Mouse (Mus musculus) heart, adult 2 months (tissue): ENCODE measurements around the gene Topaz1. TPM values are rescaled to one million over a fixed set of nuclear protein-coding genes. Genes with fewer than 3 reads are reported as not detected.

ENCODE experiments used
- DNase-seq, 2 experiments: peaks; one replicate each; pipeline ENCODE4 v3.0.0; 2021
- H3K27ac ChIP-seq: fragments of 200-600 bp; 2 replicates; pipeline ENCODE4 v1.8.1; 2022
- H3K27me3 ChIP-seq: fragments of 200-500 bp; 2 replicates; pipeline ENCODE4 v1.6.1; 2012; ENCODE audit warnings: mild to moderate bottlenecking, low read length, inconsistent platforms, mixed read lengths; ENCODE audit not compliant: control insufficient read depth, insufficient read depth
- H3K36me3 ChIP-seq: fragments of 200-500 bp; 2 replicates; pipeline ENCODE4 v1.6.1; 2012; ENCODE audit warnings: low read length, inconsistent platforms; ENCODE audit not compliant: control insufficient read depth, insufficient read depth
- H3K4me1 ChIP-seq: fragments of 200-500 bp; 2 replicates; pipeline ENCODE4 v1.6.1; 2011; ENCODE audit warnings: low read length; ENCODE audit not compliant: control insufficient read depth, insufficient read depth
- H3K4me3 ChIP-seq: fragments of 200-600 bp; 2 replicates; pipeline ENCODE4 v1.8.1; 2022
- H3K79me2 ChIP-seq: fragments of 200-500 bp; replicated peaks from 2 replicates; pipeline ENCODE4 v1.6.1; 2012; ENCODE audit warnings: mild to moderate bottlenecking, inconsistent platforms, low read length, moderate library complexity, mixed read lengths; ENCODE audit not compliant: control insufficient read depth, insufficient read depth
- H3K9ac ChIP-seq: fragments of 200-500 bp; 2 replicates; pipeline ENCODE4 v1.6.1; 2012; ENCODE audit warnings: low read depth, mild to moderate bottlenecking, control low read depth, inconsistent platforms, low read length, mixed read lengths
- CTCF ChIP-seq: fragments of 200-600 bp; IDR thresholded peaks from 2 replicates; pipeline ENCODE4 v1.8.1; 2022; ENCODE audit warnings: antibody characterized with exemption, mild to moderate bottlenecking, moderate library complexity
- EP300 ChIP-seq: fragments of 200-500 bp; IDR thresholded peaks from 2 replicates; pipeline ENCODE4 v1.6.1; 2011; ENCODE audit warnings: low read depth, low read length, control low read depth; ENCODE audit not compliant: insufficient read depth
- POLR2A ChIP-seq: fragments of 200-500 bp; IDR thresholded peaks from 2 replicates; pipeline ENCODE4 v1.6.1; 2011; ENCODE audit warnings: mild to moderate bottlenecking, low read depth, low read length, control low read depth; ENCODE audit not compliant: insufficient read depth
- WGBS: fragments of 180-500 bp; shearing (Covaris S2); methylation state at CpG from one replicate; pipeline ENCODE4 v1.1.7; 2018; 5-methylcytosine and 5-hydroxymethylcytosine counted together
- intact Hi-C: fragments of 180-260 bp; cut with DNase I; formaldehyde crosslinking; loops from one replicate; pipeline ENCODE4 v1.15.1; 2025
- long read RNA-seq: library from polyadenylated mRNA; stranded (forward); transcript quantifications from one replicate; pipeline ENCODE4 v2.0.0, GENCODE M21; 2021
- polyA plus RNA-seq: library from polyadenylated mRNA; depleted of rRNA; stranded (reverse); fragments of >200 nt; gene quantifications from 2 replicates; pipeline ENCODE4 v1.2.3, GENCODE M21; 2012; rRNA removed
- total RNA-seq, 2 experiments: library from RNA; stranded (reverse); gene quantifications; 2 replicates each; pipeline ENCODE4 v1.2.3; 2021

Topaz1 gene
- total RNA-seq: not detected
- not detected in 2 replicates for polyA plus RNA-seq
- long read RNA-seq: 0 reads

DNA sequence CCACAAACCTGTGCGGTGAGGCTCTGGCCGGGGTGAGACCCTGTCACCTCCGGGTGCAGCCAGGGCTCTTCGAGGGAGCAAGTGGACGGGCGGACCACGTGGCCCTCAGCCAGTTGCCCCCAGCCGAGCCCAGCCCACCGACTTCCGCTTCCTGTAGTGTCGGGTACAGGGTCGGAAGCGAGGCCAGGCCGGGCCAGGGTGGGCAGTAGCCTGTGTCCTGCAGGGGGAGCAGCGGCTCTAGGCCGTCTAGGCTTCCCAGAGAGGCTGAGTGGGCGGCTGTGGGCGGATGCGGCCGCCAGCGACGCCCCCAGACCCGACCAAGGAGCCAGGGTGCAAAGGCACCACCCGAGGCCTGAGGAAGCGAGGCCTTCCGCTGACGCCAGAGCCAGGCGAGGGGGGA is at the start of gene Topaz1:
Gene Topaz1 (plus strand): TSS at position 287 of the 400 bp plus-strand sequence.
- Histone ChIP-seq H3K4me1 (no peaks in the 10 kb centered on the region), H3K27ac (no peak within 1 kb of the TSS), H3K27me3 (no peaks in the 10 kb centered on the region), H3K79me2 (no peaks in the 10 kb centered on the region), H3K4me3 (no peak within 1 kb of the TSS), H3K36me3 (no peaks in the 10 kb centered on the region), H3K9ac (no peak within 1 kb of the TSS)
- intact Hi-C loops: no loop called here
- DNase-seq: no peak
- TF ChIP-seq EP300: no peak
- TF ChIP-seq CTCF: no peak
- no peak for TF ChIP-seq POLR2A
- 63% methylated on average over 28 of the region's 28 CpGs for WGBS

GRCm38 (mm10) chr9:122701817-122702216 is 45.3 kb upstream of the Topaz1 start:
- Histone ChIP-seq H3K4me1 (no peaks in the 10 kb centered on the region), H3K27me3 (no peaks in the 10 kb centered on the region; the same call in 1 of the 2 replicates), H3K4me3 (no peak overlapping the region), H3K79me2 (no peaks in the 10 kb centered on the region), H3K27ac (no peak overlapping the region), H3K36me3 (no peaks in the 10 kb centered on the region), H3K9ac (no peak overlapping the region)
- no peak for TF ChIP-seq POLR2A
- no peak for TF ChIP-seq CTCF
- TF ChIP-seq EP300: no peak
- DNase-seq: no peak
- intact Hi-C loops: no loop called here
- WGBS: 4% methylated on average over 3 of the region's 3 CpGs

DNA sequence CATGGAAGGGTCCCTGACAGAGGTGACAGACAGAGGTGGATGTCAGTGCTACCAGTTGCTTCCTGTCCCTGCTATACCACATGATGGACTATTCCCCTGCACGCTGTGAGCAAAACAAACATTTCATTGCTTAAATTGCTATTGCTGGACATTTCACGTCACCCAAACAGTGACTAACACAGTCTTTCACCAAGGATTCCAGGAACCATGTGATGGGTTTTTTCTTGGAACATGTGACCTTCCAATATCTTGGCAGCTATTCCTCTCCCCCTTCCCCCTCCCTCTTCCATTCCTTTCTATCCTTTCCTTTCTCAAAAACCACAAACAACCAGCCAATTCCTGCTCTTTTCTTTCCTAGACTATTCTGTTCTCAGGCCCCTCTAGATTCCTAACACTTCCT is 33.3 kb upstream of the Topaz1 start:
- Histone ChIP-seq H3K36me3 (no peaks in the 10 kb centered on the region), H3K4me3 (no peak overlapping the region), H3K9ac (no peak overlapping the region), H3K27me3 (peaks cover 1% of the 10 kb centered on the region; the same call in 1 of the 2 replicates), H3K27ac (no peak overlapping the region), H3K4me1 (no peaks in the 10 kb centered on the region; the same call in 1 of the 2 replicates), H3K79me2 (no peaks in the 10 kb centered on the region)
- intact Hi-C loops: no loop called here
- WGBS: 20% methylated on average over 2 of the region's 2 CpGs
- TF ChIP-seq CTCF: no peak
- no peak for DNase-seq

DNA sequence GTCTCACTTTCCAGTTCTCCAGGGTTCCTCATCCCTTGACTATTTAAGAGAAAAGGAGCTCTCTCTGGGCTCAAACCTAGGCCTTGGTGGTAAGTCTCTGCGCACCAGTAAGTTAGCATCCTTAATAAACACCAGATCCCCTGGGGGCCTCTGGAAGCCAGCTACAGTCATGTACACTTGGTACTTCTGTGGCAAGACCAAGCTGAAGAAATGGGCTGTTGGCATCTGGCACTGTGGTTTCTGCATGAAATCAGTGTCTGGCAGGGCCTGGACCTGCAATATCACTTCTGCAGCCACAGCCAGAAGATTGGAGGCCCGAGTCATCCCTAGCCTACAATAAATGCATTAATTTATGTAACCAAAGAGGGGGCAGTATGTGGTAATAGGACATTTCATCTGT is 32.1 kb upstream of the Topaz1 start:
- H3K9ac ChIP-seq: no peak overlapping the region
- intact Hi-C loops: no loop called here
- no peak overlapping the region for H3K4me3 ChIP-seq
- H3K4me1 ChIP-seq: no peaks in the 10 kb centered on the region; the same call in 1 of the 2 replicates
- 75% methylated on average over 2 of the region's 2 CpGs for WGBS
- H3K27me3 ChIP-seq: peaks cover 1% of the 10 kb centered on the region; the same call in 1 of the 2 replicates
- TF ChIP-seq CTCF (no peak), POLR2A (no peak), EP300 (no peak)
- H3K27ac ChIP-seq: no peak overlapping the region
- H3K79me2 ChIP-seq: no peaks in the 10 kb centered on the region
- no peaks in the 10 kb centered on the region for H3K36me3 ChIP-seq
- no peak for DNase-seq

DNA sequence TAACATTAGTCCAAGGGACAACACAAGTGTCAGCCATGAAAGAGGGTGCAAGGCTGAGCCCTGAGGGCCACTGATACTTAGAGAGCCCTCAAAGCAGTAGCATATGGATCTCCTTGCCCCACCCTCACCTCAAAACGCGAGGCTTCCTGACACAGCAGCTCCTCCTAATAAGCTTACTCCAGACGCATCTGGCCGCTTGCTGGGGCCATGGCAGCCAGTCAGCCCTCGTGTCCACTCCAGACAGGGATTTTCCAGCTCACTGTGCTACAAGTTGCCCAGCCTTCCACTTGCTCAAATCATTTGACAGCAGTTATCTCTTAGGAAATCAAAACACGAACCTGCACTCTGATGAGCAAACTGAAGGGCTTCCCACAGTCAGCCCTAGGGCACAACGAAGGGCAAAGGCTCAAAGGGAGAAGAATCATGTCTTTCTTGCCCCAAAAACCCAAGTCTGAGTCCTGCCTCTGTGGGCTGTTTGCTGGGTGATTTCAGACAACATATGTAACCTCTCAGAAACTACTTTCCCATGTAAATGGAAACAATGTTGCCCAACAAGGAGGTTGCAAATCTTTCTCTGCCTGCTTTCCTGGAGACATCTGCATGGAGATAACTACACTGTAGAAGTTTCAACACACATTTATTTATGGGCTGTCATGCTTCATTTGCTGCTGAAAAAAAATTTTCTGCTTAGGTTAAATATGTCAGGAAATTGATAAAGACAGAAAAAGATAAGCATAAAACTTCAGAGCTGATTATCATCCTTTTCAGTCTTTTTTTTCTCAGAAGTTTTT is 30.8 kb upstream of the Topaz1 start:
- intact Hi-C loops: no loop called here
- no peak overlapping the region for H3K27ac ChIP-seq
- no peak for TF ChIP-seq POLR2A
- no peak for TF ChIP-seq EP300
- TF ChIP-seq CTCF: no peak
- peaks cover 1% of the 10 kb centered on the region; the same call in 1 of the 2 replicates for H3K27me3 ChIP-seq
- no peak overlapping the region for H3K9ac ChIP-seq
- no peak for DNase-seq
- H3K4me3 ChIP-seq: no peak overlapping the region
- no peaks in the 10 kb centered on the region for H3K79me2 ChIP-seq
- H3K4me1 ChIP-seq: no peaks in the 10 kb centered on the region; the same call in 1 of the 2 replicates
- H3K36me3 ChIP-seq: no peaks in the 10 kb centered on the region
- WGBS: 17% methylated on average over 7 of the region's 7 CpGs

DNA sequence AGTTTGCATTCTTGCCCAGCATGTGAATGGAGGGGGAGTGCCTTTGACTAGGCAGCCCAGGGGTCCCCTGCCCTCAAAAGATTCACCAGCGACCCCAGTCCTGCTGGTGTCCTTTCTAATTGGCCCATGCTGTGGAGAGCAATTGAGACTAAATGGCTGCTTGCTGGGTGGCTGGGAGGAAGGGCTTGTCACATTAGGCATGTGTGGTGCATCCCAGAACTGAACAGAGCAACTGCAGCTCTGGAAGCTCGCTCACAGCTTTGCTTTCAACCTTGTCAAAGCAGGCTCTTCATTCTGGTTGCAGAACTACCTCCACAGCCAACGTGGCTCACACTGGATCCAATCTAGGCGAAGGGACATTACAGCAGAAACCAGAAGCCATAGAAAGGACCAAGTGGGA is 24.9 kb upstream of the Topaz1 start:
- intact Hi-C loops: no loop called here

More for the DNA sequence above, 24.9 kb upstream of the Topaz1 start:
- WGBS: 24% methylated on average over 4 of the region's 4 CpGs
- Histone ChIP-seq H3K79me2 (no peaks in the 10 kb centered on the region), H3K9ac (no peak overlapping the region), H3K27ac (no peak overlapping the region), H3K27me3 (peaks cover 1% of the 10 kb centered on the region; the same call in 1 of the 2 replicates), H3K4me1 (no peaks in the 10 kb centered on the region), H3K36me3 (no peaks in the 10 kb centered on the region), H3K4me3 (no peak overlapping the region)
- TF ChIP-seq CTCF (no peak), EP300 (no peak), POLR2A (no peak)
- no peak for DNase-seq
